Mouse (Mus musculus) ovary, adult 18-20 months (tissue): ENCODE measurements around the gene Tex13b.
"Not testable (repeated sequence)": the region's sequence is repeated elsewhere in the genome, so short reads cannot be mapped to it uniquely, and the experiment has no call there.

Experiments used
- DNase-seq: peaks from one replicate; pipeline ENCODE4 v3.0.0; 2022; ENCODE audit warnings: low spot score, mixed read lengths

Gene Tex13b

GRCm38 (mm10) chrX:140813312-140814006 lies at the start of gene Tex13b:
Gene Tex13b (minus strand): TSS chrX:140813433.
- DNase-seq = no peak

DNA sequence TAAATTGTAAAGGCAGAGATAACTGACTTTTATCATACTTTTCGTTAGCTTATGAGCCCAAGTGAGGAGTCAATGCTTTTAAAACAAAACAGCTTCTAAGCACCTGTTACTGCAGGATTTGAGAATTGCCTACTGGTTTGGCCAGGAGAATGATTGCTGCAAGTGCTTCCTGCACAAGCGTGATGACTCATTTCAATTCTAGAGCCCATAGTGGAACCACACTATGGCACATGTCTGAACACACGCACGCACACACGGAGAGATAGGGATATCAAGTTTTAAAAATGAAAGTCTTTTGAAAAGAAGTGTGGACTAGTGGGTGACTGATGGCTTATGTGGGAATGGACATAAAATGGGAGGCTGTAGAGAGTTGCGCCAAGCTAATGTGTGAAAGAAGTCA lies 49.5 kb upstream of the Tex13b start:
- DNase-seq = no peak

- no peak for DNase-seq
Measured at GRCm38 (mm10) chrX:140857445-140857844, 44.2 kb upstream of the Tex13b start.

DNA sequence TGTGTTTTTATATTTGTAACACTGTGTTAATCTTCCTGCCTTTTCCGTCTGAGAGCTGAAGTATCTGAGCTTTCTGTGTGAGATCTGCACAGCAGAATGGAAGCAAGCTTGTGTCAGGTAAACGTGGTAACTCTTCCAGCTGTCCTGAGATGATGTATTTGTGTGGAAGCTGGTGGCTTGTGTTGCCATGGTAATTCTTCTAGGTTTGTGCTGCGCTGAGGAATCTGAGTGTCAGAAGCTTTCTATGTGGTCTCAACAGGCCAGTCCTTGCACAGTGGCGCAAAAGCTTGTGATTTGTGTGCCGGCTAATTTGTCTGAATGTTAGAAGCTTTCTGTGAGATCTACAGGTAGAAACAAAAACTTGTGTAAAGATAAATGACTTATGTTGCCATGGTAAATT lies 43.8 kb upstream of the Tex13b start:
- not testable (repeated sequence) for DNase-seq

- no peak for DNase-seq
Measured at GRCm38 (mm10) chrX:140854561-140854960, 41.3 kb upstream of the Tex13b start.

DNA sequence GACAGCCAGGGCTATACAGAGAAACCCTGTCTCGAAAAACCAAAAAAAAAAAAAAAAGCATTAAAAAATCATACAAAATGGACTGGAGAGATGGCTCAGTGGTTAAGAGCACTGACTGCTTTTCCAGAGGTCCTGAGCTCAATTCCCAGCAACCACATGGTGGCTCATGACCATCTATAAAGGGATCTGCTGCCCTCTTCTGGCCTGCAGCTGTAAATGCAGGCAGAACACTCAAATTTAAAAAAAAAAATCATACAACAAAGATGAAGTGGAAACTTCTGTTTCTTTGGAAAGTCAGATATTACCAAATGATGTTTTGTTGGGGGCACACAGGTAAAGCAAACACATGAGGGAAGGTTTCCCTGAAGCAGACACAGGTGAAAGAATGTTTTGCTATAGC lies 32.2 kb upstream of the Tex13b start:
- DNase-seq = not testable (repeated sequence)

GRCm38 (mm10) chrX:140839887-140840286 lies 26.7 kb upstream of the Tex13b start:
- DNase-seq = no peak

DNA sequence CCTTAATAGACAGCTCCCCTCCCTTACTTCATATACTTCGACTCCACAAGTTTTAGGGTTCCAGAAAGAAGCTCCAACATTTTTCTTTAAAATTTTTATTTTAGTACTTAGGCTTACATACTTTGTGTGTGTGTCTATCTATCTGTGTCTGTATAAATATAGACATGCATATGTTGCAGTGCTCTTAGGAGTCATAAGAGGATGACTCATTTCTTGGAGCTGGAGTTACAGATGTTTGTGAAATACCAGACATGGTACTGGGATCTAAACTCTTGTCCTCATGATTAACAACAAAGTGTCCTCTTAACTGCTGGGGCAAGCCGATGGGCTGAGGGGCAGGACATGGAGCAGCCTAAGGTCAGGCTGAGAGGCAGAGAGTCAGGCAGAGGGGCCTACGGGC lies 24.8 kb upstream of the Tex13b start:
- DNase-seq = no peak

DNA sequence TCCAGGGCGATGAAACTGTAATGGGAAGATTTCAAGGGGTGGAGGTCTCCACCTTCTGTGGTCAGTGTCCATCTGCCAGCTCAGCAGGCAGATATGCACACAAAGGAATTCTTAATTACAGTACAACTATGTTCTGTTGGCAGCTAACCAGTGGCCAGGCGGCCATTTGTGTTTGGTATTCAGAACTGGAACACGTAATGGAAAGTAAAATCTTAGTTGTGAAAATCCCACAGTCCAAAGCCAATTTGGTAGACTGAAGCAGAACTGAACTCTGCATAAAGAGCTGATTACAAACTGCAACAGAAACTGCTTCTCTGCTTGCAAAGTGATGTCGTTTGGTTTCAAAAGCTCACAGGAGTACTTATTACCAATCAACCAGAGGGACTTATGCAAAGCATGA lies 18.5 kb upstream of the Tex13b start:
- DNase-seq = no peak

- DNase-seq = no peak
Measured at GRCm38 (mm10) chrX:140822295-140822694, 9.1 kb upstream of the Tex13b start.

DNA sequence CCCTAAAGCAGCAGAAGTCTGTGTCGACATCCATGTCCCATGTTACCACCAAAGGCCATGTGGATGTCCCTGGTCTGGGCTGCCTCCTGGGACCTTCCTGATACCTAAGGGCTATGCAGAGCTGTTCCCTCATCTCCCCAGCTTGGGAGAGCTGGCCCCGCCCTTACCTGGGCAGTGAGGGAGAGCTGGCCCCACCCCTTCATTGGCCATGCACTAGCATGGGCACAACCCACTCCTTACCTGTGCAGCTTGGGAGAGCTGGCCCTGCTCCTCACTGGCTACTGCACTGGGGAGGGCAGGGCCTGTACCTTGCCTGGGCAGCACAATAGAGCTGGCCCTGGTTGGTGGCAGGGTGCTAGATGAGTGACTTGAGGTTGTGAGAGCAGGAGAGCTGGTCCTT lies 7.9 kb downstream of the Tex13b start:
- DNase-seq = no peak

- no peak for DNase-seq
Measured at GRCm38 (mm10) chrX:140769794-140770193, 43.4 kb downstream of the Tex13b start.
